Mouse (Mus musculus) hindbrain, embryonic 12.5 days (tissue): ENCODE measurements around the gene Dynll2. TPM values are rescaled to one million over a fixed set of nuclear protein-coding genes. Genes with fewer than 3 reads are reported as not detected.

Experiments
- ATAC-seq: fragments of 200-750 bp; cut with Nextera tagmentation; 2 replicates; pipeline ENCODE4 v1.8.0; 2017; ENCODE audit warnings: moderate TSS enrichment; ENCODE audit not compliant: low FRiP score
- H3K27ac ChIP-seq: fragments of 300-500 bp; sonication (generic); 2 replicates; pipeline ENCODE4 v1.5.1; 2016; ENCODE audit warnings: mild to moderate bottlenecking
- H3K27me3 ChIP-seq: fragments of 300-500 bp; sonication (generic); 2 replicates; pipeline ENCODE4 v1.6.1; 2016; ENCODE audit warnings: mild to moderate bottlenecking
- H3K36me3 ChIP-seq: fragments of 300-500 bp; sonication (generic); 2 replicates; pipeline ENCODE4 v1.6.1; 2016; ENCODE audit warnings: mild to moderate bottlenecking
- H3K4me1 ChIP-seq: fragments of 300-500 bp; sonication (generic); 2 replicates; pipeline ENCODE4 v1.6.1; 2016
- H3K4me2 ChIP-seq: fragments of 300-500 bp; sonication (generic); replicated peaks from 2 replicates; pipeline ENCODE4 v1.6.1; 2016; ENCODE audit warnings: mild to moderate bottlenecking
- H3K4me3 ChIP-seq: fragments of 300-500 bp; sonication (generic); 2 replicates; pipeline ENCODE4 v1.5.1; 2016; ENCODE audit warnings: mild to moderate bottlenecking
- H3K9ac ChIP-seq: fragments of 300-500 bp; sonication (generic); 2 replicates; pipeline ENCODE4 v1.6.1; 2016; ENCODE audit warnings: mild to moderate bottlenecking, moderate library complexity
- H3K9me3 ChIP-seq: fragments of 300-500 bp; sonication (generic); replicated peaks from 2 replicates; pipeline ENCODE4 v1.6.1; 2016; ENCODE audit warnings: mild to moderate bottlenecking
- WGBS: fragments of 180-500 bp; shearing (Covaris S2); methylation state at CpG from one replicate; pipeline ENCODE4 v1.1.7; 2016; 5-methylcytosine and 5-hydroxymethylcytosine counted together
- polyA plus RNA-seq: library from polyadenylated mRNA; unstranded; fragments of >200 nt; fragmentation: Nextera tagmentation; extraction: Ambion mirVana; gene quantifications from 2 replicates; pipeline ENCODE4 v1.2.1, GENCODE M21; 2016

Dynll2 gene
- polyA plus RNA-seq, 1 experiment from 2014 or later, result 39.9 TPM

DNA sequence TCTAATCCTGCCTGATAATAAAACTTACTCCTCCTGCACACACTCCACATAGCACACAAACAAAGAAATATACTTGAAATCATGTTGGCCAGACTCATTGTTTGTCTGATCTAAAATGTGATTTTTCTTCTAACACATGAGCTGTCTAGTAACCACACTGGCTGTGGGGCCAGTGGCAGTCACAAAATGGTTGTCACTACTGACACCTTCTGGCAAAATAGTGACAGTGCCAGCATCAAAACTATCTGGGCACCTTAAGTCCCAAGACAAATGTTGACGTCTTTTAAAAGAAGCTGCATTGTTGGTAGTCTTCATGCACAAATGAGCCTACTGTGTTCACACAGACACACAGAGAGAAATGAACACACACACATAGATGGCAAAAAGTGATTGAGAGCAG, 32.2 kb downstream of the Dynll2 start:
- Histone ChIP-seq H3K36me3 (no peaks in the 10 kb centered on the region), H3K4me1 (no peaks in the 10 kb centered on the region), H3K4me3 (no peak overlapping the region), H3K27ac (no peak overlapping the region), H3K4me2 (no peak overlapping the region), H3K9ac (no peak overlapping the region), H3K27me3 (peaks cover 3% of the 10 kb centered on the region; the same call in 1 of the 2 replicates), H3K9me3 (no peaks in the 10 kb centered on the region)
- WGBS, result 9% methylated on average over 1 of the region's 1 CpGs
- ATAC-seq, result no peak

- Histone ChIP-seq H3K9me3 (no peaks in the 10 kb centered on the region), H3K4me2 (no peak overlapping the region), H3K9ac (no peak overlapping the region), H3K27me3 (no peaks in the 10 kb centered on the region; the same call in 1 of the 2 replicates), H3K4me3 (no peak overlapping the region), H3K4me1 (no peaks in the 10 kb centered on the region), H3K27ac (no peak overlapping the region), H3K36me3 (no peaks in the 10 kb centered on the region)
- ATAC-seq, result no peak
- 2% methylated on average over 2 of the region's 2 CpGs for WGBS
Measured at GRCm38 (mm10) chr11:87949990-87950389, 37.3 kb downstream of the Dynll2 start.

- no peaks in the 10 kb centered on the region for H3K4me1 ChIP-seq
- 79% methylated on average over 3 of the region's 3 CpGs for WGBS
- no peak overlapping the region for H3K4me3 ChIP-seq
- no peak for ATAC-seq
- no peaks in the 10 kb centered on the region for H3K36me3 ChIP-seq
- no peak overlapping the region for H3K27ac ChIP-seq
- no peaks in the 10 kb centered on the region for H3K27me3 ChIP-seq
- H3K4me2 ChIP-seq, result no peak overlapping the region
- H3K9me3 ChIP-seq, result no peaks in the 10 kb centered on the region
- H3K9ac ChIP-seq, result no peak overlapping the region
Measured at GRCm38 (mm10) chr11:87935467-87935866, 51.9 kb downstream of the Dynll2 start.

DNA sequence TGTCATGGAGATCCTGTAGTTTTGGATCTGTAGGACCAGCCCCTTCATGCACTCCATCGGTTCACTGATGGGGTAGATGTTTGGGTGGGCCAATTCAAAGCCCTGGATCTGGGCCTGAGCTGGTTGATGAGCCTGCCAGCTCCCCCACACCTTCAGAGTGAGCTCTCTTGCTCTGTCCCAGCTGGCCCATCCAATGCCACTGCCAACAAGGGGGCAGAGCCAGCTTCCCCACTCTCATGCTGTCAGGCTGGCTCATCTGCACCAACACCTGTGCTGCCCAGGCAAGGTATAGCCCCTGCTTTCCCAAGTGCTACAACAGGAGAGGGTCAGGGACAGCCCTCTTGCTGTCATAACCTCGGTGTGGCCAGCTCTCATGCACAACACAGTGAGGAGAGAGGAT, 53.6 kb downstream of the Dynll2 start:
- Histone ChIP-seq H3K27me3 (no peaks in the 10 kb centered on the region), H3K4me2 (no peak overlapping the region), H3K4me1 (no peaks in the 10 kb centered on the region), H3K36me3 (no peaks in the 10 kb centered on the region), H3K9me3 (no peaks in the 10 kb centered on the region), H3K27ac (no peak overlapping the region), H3K9ac (no peak overlapping the region), H3K4me3 (no peak overlapping the region)
- ATAC-seq, result no peak
- 80% methylated on average over 2 of the region's 2 CpGs for WGBS

- H3K9ac ChIP-seq, result no peak overlapping the region
- no peaks in the 10 kb centered on the region for H3K4me1 ChIP-seq
- H3K9me3 ChIP-seq, result no peaks in the 10 kb centered on the region
- H3K27ac ChIP-seq, result no peak overlapping the region
- H3K4me2 ChIP-seq, result no peak overlapping the region
- no peaks in the 10 kb centered on the region for H3K27me3 ChIP-seq
- H3K4me3 ChIP-seq, result no peak overlapping the region
- H3K36me3 ChIP-seq, result no peaks in the 10 kb centered on the region
- no peak for ATAC-seq
- 85% methylated on average over 2 of the region's 2 CpGs for WGBS
Measured at GRCm38 (mm10) chr11:87930348-87930747, 57.0 kb downstream of the Dynll2 start.

Other genes starting within 250 kb of the Dynll2 start
- 129 and 141 TPM in 2 replicates for gene Supt4a, start 250.0 kb downstream of the Dynll2 start, polyA plus RNA-seq
- 30.5 and 32.7 TPM in 2 replicates for gene Tspoap1, start 227.0 kb downstream of the Dynll2 start, polyA plus RNA-seq
- 1.7 and 2.3 TPM in 2 replicates for gene Mpo, start 194.0 kb downstream of the Dynll2 start, polyA plus RNA-seq
- 0.53 and 0.79 TPM in 2 replicates for gene Lpo, start 159.2 kb downstream of the Dynll2 start, polyA plus RNA-seq
- 15.9 and 19.5 TPM in 2 replicates for gene Mks1, start 134.3 kb downstream of the Dynll2 start, polyA plus RNA-seq
- 0.15 TPM in 1 of 2 replicates, not detected in the other for gene Epx, start 112.0 kb downstream of the Dynll2 start, polyA plus RNA-seq
- gene Olfr462, start 95.3 kb downstream of the Dynll2 start, polyA plus RNA-seq, result not detected in 2 replicates
- gene Olfr463, start 90.1 kb downstream of the Dynll2 start, polyA plus RNA-seq, result not detected in 2 replicates
- not detected in 2 replicates for gene Olfr464, start 66.6 kb downstream of the Dynll2 start, polyA plus RNA-seq
- gene Srsf1, start 59.8 kb upstream of the Dynll2 start, polyA plus RNA-seq, result 468 and 477 TPM in 2 replicates
- gene Vezf1, start 80.7 kb upstream of the Dynll2 start, polyA plus RNA-seq, result 75.1 and 79.0 TPM in 2 replicates
- 53.2 and 53.3 TPM in 2 replicates for gene Cuedc1, start 110.5 kb upstream of the Dynll2 start, polyA plus RNA-seq
- 57.4 and 66.8 TPM in 2 replicates for gene Mrps23, start 216.9 kb upstream of the Dynll2 start, polyA plus RNA-seq